Mouse (Mus musculus): ENCODE measurements around the gene Tnfrsf1b.

The Tnfrsf1b gene

GRCm38 (mm10) chr4:145257751-145258434, 11.2 kb upstream of the Tnfrsf1b start:
- DNase-seq (ENCODE audit: low spot score): no peak

- DNase-seq (ENCODE audit: low spot score): no peak
Observed at GRCm38 (mm10) chr4:145256144-145256543, 9.5 kb upstream of the Tnfrsf1b start.

GRCm38 (mm10) chr4:145254418-145254817, 7.7 kb upstream of the Tnfrsf1b start:
- DNase-seq (ENCODE audit: low spot score): peak; percentile 49

- no peak for DNase-seq (ENCODE audit: low spot score)
Observed at GRCm38 (mm10) chr4:145252611-145253010, 5.9 kb upstream of the Tnfrsf1b start.

GRCm38 (mm10) chr4:145251546-145251945, 4.9 kb upstream of the Tnfrsf1b start:
- no peak for DNase-seq (ENCODE audit: low spot score)

- DNase-seq (ENCODE audit: low spot score): no peak
Observed at GRCm38 (mm10) chr4:145250002-145250401, 3.3 kb upstream of the Tnfrsf1b start.

- DNase-seq (ENCODE audit: low spot score): no peak
Observed at GRCm38 (mm10) chr4:145247556-145247955, 886 bp upstream of the Tnfrsf1b start.

- no peak for DNase-seq (ENCODE audit: low spot score)
Observed at GRCm38 (mm10) chr4:145245581-145245980, 1.1 kb downstream of the Tnfrsf1b start.

- no peak for DNase-seq (ENCODE audit: low spot score)
Observed at GRCm38 (mm10) chr4:145244676-145245075, 2.0 kb downstream of the Tnfrsf1b start.

- DNase-seq (ENCODE audit: low spot score): no peak
Observed at GRCm38 (mm10) chr4:145242719-145243350, 3.8 kb downstream of the Tnfrsf1b start.

GRCm38 (mm10) chr4:145240723-145241231, 5.9 kb downstream of the Tnfrsf1b start:
- no peak for DNase-seq (ENCODE audit: low spot score)

GRCm38 (mm10) chr4:145239049-145239830, 7.4 kb downstream of the Tnfrsf1b start:
- peak; percentile 68 for DNase-seq (ENCODE audit: low spot score)

GRCm38 (mm10) chr4:145236027-145236426, 10.6 kb downstream of the Tnfrsf1b start:
- no peak for DNase-seq (ENCODE audit: low spot score)

- peak; percentile 51 for DNase-seq (ENCODE audit: low spot score)
Observed at GRCm38 (mm10) chr4:145233487-145234228, 13.0 kb downstream of the Tnfrsf1b start.

- DNase-seq (ENCODE audit: low spot score): no peak
Observed at GRCm38 (mm10) chr4:145231732-145232131, 14.9 kb downstream of the Tnfrsf1b start.

GRCm38 (mm10) chr4:145230647-145231046, 16.0 kb downstream of the Tnfrsf1b start:
- DNase-seq (ENCODE audit: low spot score): no peak

- DNase-seq (ENCODE audit: low spot score): no peak
Observed at GRCm38 (mm10) chr4:145229524-145230163, 17.0 kb downstream of the Tnfrsf1b start.

- DNase-seq (ENCODE audit: low spot score): no peak
Observed at GRCm38 (mm10) chr4:145229051-145229450, 17.6 kb downstream of the Tnfrsf1b start.

- DNase-seq (ENCODE audit: low spot score): no peak
Observed at GRCm38 (mm10) chr4:145224613-145225012, 22.1 kb downstream of the Tnfrsf1b start.

GRCm38 (mm10) chr4:145222064-145222463, 24.6 kb downstream of the Tnfrsf1b start:
- no peak for DNase-seq (ENCODE audit: low spot score)

- DNase-seq (ENCODE audit: low spot score): no peak
Observed at GRCm38 (mm10) chr4:145221379-145221778, 25.3 kb downstream of the Tnfrsf1b start.
